Mouse (Mus musculus) lung, adult 2 months (tissue): ENCODE results near the gene Clec16a.

Experiments
- CTCF ChIP-seq: fragments of 200-500 bp; IDR thresholded peaks from 2 replicates; pipeline ENCODE4 v1.5.1; 2011; ENCODE audit warnings: mild to moderate bottlenecking, low read length, control low read depth; ENCODE audit not compliant: insufficient read depth
- POLR2A ChIP-seq: fragments of 200-500 bp; IDR thresholded peaks from 2 replicates; pipeline ENCODE4 v1.6.1; 2011; ENCODE audit warnings: low read depth, mild to moderate bottlenecking, control low read depth, low read length, borderline replicate concordance; ENCODE audit errors: extremely low read depth

DNA sequence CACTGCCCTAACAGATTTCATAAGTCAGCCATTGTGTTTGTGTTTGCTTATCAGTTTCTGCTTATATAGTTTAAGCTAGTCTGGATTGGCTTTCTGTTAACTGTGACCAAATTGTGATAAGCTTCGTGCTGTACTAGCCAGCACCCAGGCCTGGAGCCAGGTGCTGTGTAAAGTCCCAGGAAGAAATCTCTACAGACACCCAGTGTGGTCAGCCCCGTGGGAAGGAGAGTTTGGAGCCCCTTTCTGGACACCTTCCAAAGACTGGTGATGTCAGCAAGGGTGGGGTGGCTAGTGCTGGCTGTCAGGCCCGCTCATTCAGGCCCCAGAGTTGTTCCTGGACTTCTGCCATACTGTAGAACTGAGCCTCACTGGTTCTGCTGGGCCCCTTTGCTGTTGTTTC, 83.8 kb downstream of the Clec16a start:
- TF ChIP-seq POLR2A, result no peak
- no peak for TF ChIP-seq CTCF
